Mouse (Mus musculus): ENCODE results near the gene Mmgt2. TPM values are rescaled to one million over a fixed set of nuclear protein-coding genes. Genes with fewer than 3 reads are reported as not detected.
A peak's percentile ranks its signal among the peaks of the same experiment; 100 is the strongest.

The Mmgt2 gene
- 48.8 and 49.0 TPM in 2 replicates for polyA plus RNA-seq (2015; fragmentation: Nextera tagmentation; extraction: Ambion mirVana)

DNA sequence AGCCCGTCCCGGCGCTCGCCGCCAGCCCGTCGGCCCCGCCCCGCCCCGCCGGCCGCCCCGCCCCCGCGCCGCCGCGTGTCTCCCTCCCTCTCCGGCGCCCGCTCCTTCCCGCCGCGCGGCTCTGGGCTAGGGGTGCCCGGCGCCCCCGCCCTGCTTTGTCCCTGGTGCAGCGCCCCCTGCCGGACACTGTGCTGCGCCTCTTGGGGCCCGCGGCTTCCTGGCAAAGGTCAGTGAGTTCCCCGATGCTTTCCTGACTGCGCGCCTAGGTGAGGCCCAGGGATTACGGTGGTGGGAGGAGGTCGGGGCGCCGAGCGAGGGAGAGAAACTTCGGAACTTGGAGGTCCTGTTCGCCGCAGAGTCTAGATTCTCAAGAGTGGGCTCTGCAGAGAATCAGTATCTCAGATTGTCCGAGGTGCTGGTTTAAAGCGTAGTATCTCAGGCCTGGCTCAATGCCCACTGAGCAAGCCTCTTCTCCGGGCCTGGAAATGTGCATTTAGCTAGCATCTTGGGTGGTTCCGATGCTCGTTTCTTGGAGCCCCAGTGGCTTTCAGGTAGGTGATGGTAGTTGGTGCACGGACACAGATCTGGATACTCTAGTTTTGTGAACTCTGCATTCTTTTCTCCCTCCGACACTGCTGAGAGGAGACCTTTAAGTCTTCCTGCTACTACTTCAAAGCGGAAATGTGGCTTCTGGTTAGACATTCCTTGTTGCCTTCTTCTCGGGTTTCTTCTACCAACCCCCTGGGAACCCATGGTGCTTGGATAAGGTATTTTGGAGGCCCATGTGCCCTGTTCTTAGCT lies at the start of gene Mmgt2:
TSS of gene Mmgt2 (plus strand) at position 74 of the 801 bp plus-strand sequence.
- under 1% methylated on average over 25 of the region's 53 CpGs for WGBS
- ATAC-seq (replicated peaks; ENCODE audit: extremely low read depth, insufficient read depth, low FRiP score), result peak; percentile 88

DNA sequence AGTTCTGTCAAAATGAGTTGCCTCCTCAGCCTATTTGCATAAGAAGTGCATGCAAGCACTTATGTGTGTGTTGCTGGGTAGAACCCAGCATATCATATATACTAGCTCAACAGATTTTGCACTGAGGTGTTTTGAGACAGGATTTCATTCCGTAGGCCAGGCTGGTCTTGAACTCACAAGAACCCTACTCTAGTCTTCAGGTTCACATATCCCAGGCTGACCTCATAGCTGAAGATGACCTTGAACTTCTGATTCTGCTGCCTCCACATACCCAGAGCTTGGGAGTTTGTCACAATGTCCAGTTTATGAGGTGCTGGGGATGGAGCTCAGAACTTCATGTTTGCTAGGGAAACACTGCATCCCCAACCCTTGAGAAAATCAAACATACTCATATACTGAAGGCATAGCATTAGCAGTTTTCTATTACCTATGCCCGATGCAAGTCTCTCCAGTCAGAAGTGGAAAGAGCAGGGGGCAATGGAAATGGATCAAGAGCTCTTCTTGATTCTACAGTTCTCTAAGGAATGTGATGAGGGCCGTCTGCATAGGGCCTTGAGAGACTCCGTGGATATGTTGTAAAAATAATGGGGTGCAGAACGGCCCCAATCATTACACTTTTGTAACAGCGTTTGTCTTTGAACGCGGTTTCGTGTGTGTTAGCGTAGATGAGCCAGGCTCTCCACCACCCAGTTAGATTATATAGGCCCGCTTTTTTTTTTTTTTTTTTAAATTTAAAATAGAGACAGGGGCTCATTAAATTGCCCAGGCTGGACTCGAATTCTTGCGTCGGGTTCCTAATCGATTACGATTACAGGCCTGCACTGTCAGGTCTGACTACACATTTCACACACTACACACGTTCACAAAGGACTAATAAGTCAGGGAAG lies 46.5 kb upstream of the Mmgt2 start:
- WGBS, result 12% methylated on average over 17 of the region's 17 CpGs
- H3K4me1 ChIP-seq (ENCODE audit: control insufficient read depth, insufficient read depth, low read length), result peaks cover 17% of the 10 kb centered on the region
- peak; percentile 1; the same call in 1 of the 2 replicates for ATAC-seq (replicated peaks; ENCODE audit: extremely low read depth, insufficient read depth, low FRiP score)
- H3K27me3 ChIP-seq (ENCODE audit: control insufficient read depth, insufficient read depth, low read length), result no peaks in the 10 kb centered on the region
- peak overlapping the region; percentile 54 for H3K4me3 ChIP-seq (ENCODE audit: low read length)
- peaks cover 31% of the 10 kb centered on the region for H3K36me3 ChIP-seq (ENCODE audit: control insufficient read depth, insufficient read depth)
- no peaks in the 10 kb centered on the region for H3K9me3 ChIP-seq (replicated peaks; ENCODE audit: control insufficient read depth, low read length)
- peak overlapping the region; percentile 86 for H3K27ac ChIP-seq (ENCODE audit: low read length)
- H3K9ac ChIP-seq (ENCODE audit: low read length), result peak overlapping the region; percentile 75
- H3K4me2 ChIP-seq (ENCODE audit: low read depth, low read length), result peak overlapping the region; percentile 65

More for the DNA sequence above, at the start of gene Mmgt2:
- peak within 1 kb of the TSS; percentile 89 for H3K4me3 ChIP-seq (ENCODE audit: low read length)
- H3K27ac ChIP-seq (ENCODE audit: low read length), result peak within 1 kb of the TSS; percentile 98
- no peaks in the 10 kb centered on the region for H3K9me3 ChIP-seq (replicated peaks; ENCODE audit: control insufficient read depth, low read length)
- peaks cover 48% of the 10 kb centered on the region for H3K4me1 ChIP-seq (ENCODE audit: control insufficient read depth, insufficient read depth, low read length)
- H3K36me3 ChIP-seq (ENCODE audit: control insufficient read depth, insufficient read depth), result no peaks in the 10 kb centered on the region
- peak within 1 kb of the TSS; percentile 83 for H3K4me2 ChIP-seq (ENCODE audit: low read depth, low read length)
- no peaks in the 10 kb centered on the region for H3K27me3 ChIP-seq (ENCODE audit: control insufficient read depth, insufficient read depth, low read length)
- peak within 1 kb of the TSS; percentile 94 for H3K9ac ChIP-seq (ENCODE audit: low read length)

DNA sequence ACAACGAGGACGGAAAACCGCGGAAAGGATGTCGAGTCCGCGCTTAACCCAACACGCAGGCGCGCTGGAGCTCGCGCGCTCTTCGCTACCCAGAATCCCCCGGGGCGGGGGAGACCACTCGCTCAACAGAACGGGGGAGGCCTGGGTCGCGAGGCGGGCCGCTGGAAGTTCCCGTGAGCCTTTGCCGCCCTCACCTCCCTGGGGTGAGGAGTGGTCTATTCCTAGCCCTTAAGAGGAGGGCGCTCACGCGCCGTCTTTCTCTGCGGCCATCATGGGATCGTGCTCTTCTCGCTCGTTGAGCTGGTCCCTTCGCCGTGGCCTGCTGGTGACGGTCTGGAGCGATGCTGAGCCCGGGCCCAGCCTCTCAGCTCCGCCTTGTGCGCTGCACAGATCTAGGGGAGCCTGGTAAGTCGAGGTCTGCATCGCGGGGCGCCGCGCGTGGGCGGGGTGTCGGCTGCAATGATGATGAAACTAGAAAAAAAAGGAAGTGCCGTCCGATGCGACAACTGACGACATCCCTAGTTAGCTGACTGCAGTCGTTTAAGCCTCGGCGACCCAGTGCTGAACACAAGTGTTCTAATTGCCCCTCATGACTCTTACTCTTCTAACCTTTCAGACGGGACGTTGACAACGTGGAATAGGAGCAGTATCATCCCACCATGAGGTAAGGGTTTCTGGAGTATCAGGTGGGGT lies 45.7 kb upstream of the Mmgt2 start:
- H3K9ac ChIP-seq (ENCODE audit: low read length), result peak overlapping the region; percentile 91
- no peaks in the 10 kb centered on the region for H3K27me3 ChIP-seq (ENCODE audit: control insufficient read depth, insufficient read depth, low read length)
- H3K9me3 ChIP-seq (replicated peaks; ENCODE audit: control insufficient read depth, low read length), result no peaks in the 10 kb centered on the region
- peak overlapping the region; percentile 94 for H3K27ac ChIP-seq (ENCODE audit: low read length)
- peaks cover 35% of the 10 kb centered on the region for H3K36me3 ChIP-seq (ENCODE audit: control insufficient read depth, insufficient read depth)
- peak overlapping the region; percentile 74 for H3K4me3 ChIP-seq (ENCODE audit: low read length)
- ATAC-seq (replicated peaks; ENCODE audit: extremely low read depth, insufficient read depth, low FRiP score), result peak; percentile 93
- under 1% methylated on average over 58 of the region's 58 CpGs for WGBS
- H3K4me2 ChIP-seq (ENCODE audit: low read depth, low read length), result peak overlapping the region; percentile 79
- H3K4me1 ChIP-seq (ENCODE audit: control insufficient read depth, insufficient read depth, low read length), result peaks cover 17% of the 10 kb centered on the region

DNA sequence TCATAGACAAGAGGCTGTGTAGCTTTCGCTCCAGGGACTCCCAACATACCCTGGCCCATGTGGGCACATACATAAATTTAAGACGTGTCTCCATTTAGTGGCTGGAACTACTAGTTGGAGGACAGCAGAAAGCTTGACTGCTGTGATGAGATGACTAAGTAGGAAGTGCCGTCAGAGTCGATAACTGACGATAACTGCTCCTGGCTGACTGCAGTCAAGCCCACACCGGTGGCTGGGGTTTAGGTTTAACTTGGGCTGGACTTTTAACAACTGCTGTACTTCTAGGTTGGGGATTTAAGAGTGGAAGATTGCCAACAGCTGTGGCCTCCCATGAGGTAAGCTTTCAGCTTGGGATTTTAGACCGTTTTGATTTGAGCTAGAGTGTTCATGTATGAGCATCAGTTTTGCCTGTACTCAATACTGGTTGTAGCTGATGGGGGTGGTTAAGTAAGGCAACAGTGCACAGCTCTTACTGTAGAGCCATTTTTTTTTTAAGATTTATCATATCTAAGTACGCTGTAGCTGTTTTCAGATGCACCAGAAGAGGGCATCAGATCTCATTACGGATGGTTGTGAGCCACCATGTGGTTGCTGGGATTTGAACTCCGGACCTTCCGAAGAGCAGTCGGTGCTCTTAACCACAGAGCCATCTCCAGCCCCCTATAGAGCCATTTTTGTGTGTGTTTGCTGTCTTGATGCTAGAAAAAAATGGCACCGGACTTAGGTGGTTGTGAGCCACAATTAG lies 45.0 kb upstream of the Mmgt2 start:
- Histone ChIP-seq H3K36me3 (ENCODE audit: control insufficient read depth, insufficient read depth) (peaks cover 35% of the 10 kb centered on the region), H3K4me3 (ENCODE audit: low read length) (peak overlapping the region; percentile 74), H3K4me2 (ENCODE audit: low read depth, low read length) (peak overlapping the region; percentile 79), H3K4me1 (ENCODE audit: control insufficient read depth, insufficient read depth, low read length) (peaks cover 17% of the 10 kb centered on the region), H3K27ac (ENCODE audit: low read length) (peak overlapping the region; percentile 94), H3K27me3 (ENCODE audit: control insufficient read depth, insufficient read depth, low read length) (no peaks in the 10 kb centered on the region), H3K9ac (ENCODE audit: low read length) (peak overlapping the region; percentile 91), H3K9me3 (replicated peaks; ENCODE audit: control insufficient read depth, low read length) (no peaks in the 10 kb centered on the region)
- ATAC-seq (replicated peaks; ENCODE audit: extremely low read depth, insufficient read depth, low FRiP score), result peak; percentile 4; the same call in 1 of the 2 replicates
- 1% methylated on average over 13 of the region's 13 CpGs for WGBS

DNA sequence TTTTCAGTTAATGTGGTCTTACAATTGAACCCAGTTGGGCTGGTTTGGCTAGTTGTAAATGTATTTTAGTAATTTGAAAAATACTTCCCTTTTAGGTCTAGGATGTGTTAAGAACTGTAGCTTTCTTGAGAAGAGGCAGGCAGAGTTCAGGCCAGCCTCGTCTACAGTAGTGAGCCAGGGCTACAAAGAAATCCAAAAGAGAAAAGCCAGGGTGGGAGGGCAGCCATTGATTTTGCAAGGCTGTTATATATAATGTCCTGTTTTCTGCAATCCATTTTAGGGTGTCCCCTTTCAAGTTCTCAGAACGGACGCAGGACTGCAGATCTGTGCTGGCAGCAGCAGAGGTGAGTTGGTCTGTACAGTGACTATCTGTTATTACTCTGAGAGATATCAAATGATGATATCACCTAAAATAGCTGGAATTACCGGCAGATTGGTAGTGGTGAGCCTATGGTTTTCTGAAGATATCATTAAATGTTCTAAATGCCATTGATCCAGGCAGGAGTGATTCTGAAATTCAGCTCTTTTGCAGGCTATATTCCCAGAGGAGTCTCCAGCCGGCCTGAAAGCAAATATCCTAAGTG lies 44.2 kb upstream of the Mmgt2 start:
- ATAC-seq (replicated peaks; ENCODE audit: extremely low read depth, insufficient read depth, low FRiP score), result no peak
- no peaks in the 10 kb centered on the region for H3K27me3 ChIP-seq (ENCODE audit: control insufficient read depth, insufficient read depth, low read length)
- no peaks in the 10 kb centered on the region for H3K9me3 ChIP-seq (replicated peaks; ENCODE audit: control insufficient read depth, low read length)
- peak overlapping the region; percentile 91 for H3K9ac ChIP-seq (ENCODE audit: low read length)
- H3K4me2 ChIP-seq (ENCODE audit: low read depth, low read length), result peak overlapping the region; percentile 79
- H3K4me3 ChIP-seq (ENCODE audit: low read length), result peak overlapping the region; percentile 74
- H3K4me1 ChIP-seq (ENCODE audit: control insufficient read depth, insufficient read depth, low read length), result peaks cover 17% of the 10 kb centered on the region
- H3K36me3 ChIP-seq (ENCODE audit: control insufficient read depth, insufficient read depth), result peaks cover 35% of the 10 kb centered on the region
- H3K27ac ChIP-seq (ENCODE audit: low read length), result peak overlapping the region; percentile 94
- 12% methylated on average over 5 of the region's 5 CpGs for WGBS

DNA sequence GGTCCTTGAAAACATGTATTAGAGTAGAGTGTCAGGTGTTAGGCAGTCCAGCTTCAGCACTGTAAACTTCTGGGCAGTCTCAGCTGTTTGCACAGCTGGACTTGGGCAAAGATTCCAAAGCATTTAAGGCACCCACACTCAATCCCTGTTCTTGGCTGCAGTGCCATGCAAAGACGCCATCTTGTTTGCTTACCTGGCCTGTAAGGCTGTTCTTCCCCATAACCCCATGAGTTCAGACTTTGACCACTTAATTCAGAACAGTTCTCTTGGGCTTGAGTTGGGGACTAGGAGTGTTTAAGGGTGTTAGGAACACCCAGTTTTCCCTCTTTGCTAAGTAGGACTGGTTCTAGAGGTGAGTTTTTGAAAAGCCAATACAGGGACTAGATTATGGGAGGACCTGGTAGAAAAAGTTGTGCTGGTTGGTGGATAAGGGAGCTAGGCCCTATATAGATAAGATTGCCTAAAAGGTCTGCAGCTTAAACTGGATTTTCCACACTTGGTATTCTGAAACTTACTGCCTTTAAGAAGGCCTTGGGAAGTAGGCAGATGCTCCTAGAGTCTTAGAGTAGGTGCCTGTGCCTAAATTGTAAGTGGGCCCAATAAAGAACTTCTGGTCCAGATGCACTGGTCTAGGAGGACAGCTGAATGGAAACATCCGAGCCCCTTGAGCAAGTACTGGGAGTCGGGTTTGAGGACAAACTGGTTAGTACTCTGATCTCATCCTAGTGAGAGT lies 43.4 kb upstream of the Mmgt2 start:
- 29% methylated on average over 3 of the region's 3 CpGs for WGBS
- H3K4me3 ChIP-seq (ENCODE audit: low read length), result no peak overlapping the region
- peak overlapping the region; percentile 9; the same call in 1 of the 2 replicates for H3K27ac ChIP-seq (ENCODE audit: low read length)

DNA sequence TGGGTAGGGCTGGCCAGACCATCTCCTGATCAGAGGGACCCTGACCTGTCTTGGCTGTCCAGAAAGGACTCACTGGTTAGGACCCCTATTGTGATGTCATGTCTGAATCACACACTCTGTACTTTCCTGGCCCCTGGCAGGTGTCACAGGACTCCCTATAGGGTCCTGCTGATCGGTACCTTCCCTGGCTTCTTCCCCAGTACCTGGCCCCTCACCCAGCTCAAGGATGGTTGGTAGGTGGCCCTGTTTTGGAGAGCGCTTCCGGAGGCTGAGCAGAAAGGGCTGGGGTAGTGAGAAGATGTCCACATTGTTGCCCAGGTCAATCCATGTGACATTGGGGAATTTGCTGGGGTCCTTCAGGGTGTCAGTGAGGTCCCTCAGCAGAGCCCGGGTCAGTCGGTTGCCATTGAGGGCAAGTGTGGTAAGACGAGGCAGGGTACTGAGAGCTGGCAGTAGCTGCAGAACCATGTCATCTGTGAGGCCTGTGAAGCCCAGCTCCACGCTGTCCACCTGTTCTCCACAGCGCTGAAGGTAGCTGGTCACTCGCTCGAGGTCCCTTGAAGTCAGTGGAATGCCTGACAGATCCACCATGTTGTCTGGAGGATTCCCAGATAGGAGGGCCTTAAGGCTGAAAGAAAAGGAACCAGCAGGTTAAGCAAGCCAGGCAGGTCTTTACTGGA lies 42.7 kb upstream of the Mmgt2 start:
- no peak for ATAC-seq (replicated peaks; ENCODE audit: extremely low read depth, insufficient read depth, low FRiP score)
- Histone ChIP-seq H3K9ac (ENCODE audit: low read length) (peak overlapping the region; percentile 36), H3K4me3 (ENCODE audit: low read length) (no peak overlapping the region), H3K4me1 (ENCODE audit: control insufficient read depth, insufficient read depth, low read length) (peaks cover 17% of the 10 kb centered on the region), H3K9me3 (replicated peaks; ENCODE audit: control insufficient read depth, low read length) (no peaks in the 10 kb centered on the region), H3K36me3 (ENCODE audit: control insufficient read depth, insufficient read depth) (peaks cover 35% of the 10 kb centered on the region), H3K27me3 (ENCODE audit: control insufficient read depth, insufficient read depth, low read length) (no peaks in the 10 kb centered on the region), H3K27ac (ENCODE audit: low read length) (no peak overlapping the region; the same call in 1 of the 2 replicates), H3K4me2 (ENCODE audit: low read depth, low read length) (no peak overlapping the region)
- WGBS, result 48% methylated on average over 10 of the region's 10 CpGs

More for the DNA sequence above, 43.4 kb upstream of the Mmgt2 start:
- no peaks in the 10 kb centered on the region for H3K27me3 ChIP-seq (ENCODE audit: control insufficient read depth, insufficient read depth, low read length)
- peak overlapping the region; percentile 36 for H3K9ac ChIP-seq (ENCODE audit: low read length)
- H3K4me1 ChIP-seq (ENCODE audit: control insufficient read depth, insufficient read depth, low read length), result peaks cover 17% of the 10 kb centered on the region
- ATAC-seq (replicated peaks; ENCODE audit: extremely low read depth, insufficient read depth, low FRiP score), result no peak
- peaks cover 35% of the 10 kb centered on the region for H3K36me3 ChIP-seq (ENCODE audit: control insufficient read depth, insufficient read depth)
- H3K9me3 ChIP-seq (replicated peaks; ENCODE audit: control insufficient read depth, low read length), result no peaks in the 10 kb centered on the region
- peak overlapping the region; percentile 79 for H3K4me2 ChIP-seq (ENCODE audit: low read depth, low read length)
